Mouse (Mus musculus) liver, postnatal 0 days (tissue): ENCODE measurements around the gene Rras. TPM values are rescaled to one million over a fixed set of nuclear protein-coding genes. Genes with fewer than 3 reads are reported as not detected.

Source experiments
- ATAC-seq: fragments of 200-750 bp; cut with Nextera tagmentation; 2 replicates; pipeline ENCODE4 v1.8.0; 2017; ENCODE audit warnings: mild to moderate bottlenecking, moderate library complexity
- DNase-seq: peaks from one replicate; pipeline ENCODE4 v3.0.0-alpha.2; 2016
- H3K27ac ChIP-seq: fragments of 300-500 bp; sonication (generic); 2 replicates; pipeline ENCODE4 v1.5.1; 2014; ENCODE audit warnings: antibody characterized with exemption, moderate library complexity, mild to moderate bottlenecking, low read depth
- H3K27me3 ChIP-seq: fragments of 300-500 bp; sonication (generic); 2 replicates; pipeline ENCODE4 v1.6.1; 2014; ENCODE audit warnings: low read length, control low read depth, mixed read lengths; ENCODE audit not compliant: insufficient read depth
- H3K36me3 ChIP-seq: fragments of 300-500 bp; sonication (generic); replicated peaks from 2 replicates; pipeline ENCODE4 v1.6.1; 2014; ENCODE audit warnings: mild to moderate bottlenecking, control low read depth, low read length, moderate library complexity, mixed read lengths; ENCODE audit not compliant: insufficient read depth
- H3K4me1 ChIP-seq: fragments of 300-500 bp; sonication (generic); 2 replicates; pipeline ENCODE4 v1.6.1; 2014; ENCODE audit warnings: antibody characterized with exemption, mild to moderate bottlenecking, control low read depth; ENCODE audit not compliant: insufficient read depth
- H3K4me2 ChIP-seq: fragments of 300-500 bp; sonication (generic); 2 replicates; pipeline ENCODE4 v1.6.1; 2014; ENCODE audit warnings: low read depth, mild to moderate bottlenecking, low read length, moderate library complexity, mixed read lengths
- H3K4me3 ChIP-seq: fragments of 300-500 bp; sonication (generic); 2 replicates; pipeline ENCODE4 v1.5.1; 2014; ENCODE audit warnings: low read depth, low read length
- H3K9ac ChIP-seq: fragments of 300-500 bp; sonication (generic); replicated peaks from 2 replicates; pipeline ENCODE4 v1.6.1; 2014; ENCODE audit warnings: mild to moderate bottlenecking, moderate library complexity
- H3K9me3 ChIP-seq: fragments of 300-500 bp; sonication (generic); 2 replicates; pipeline ENCODE4 v1.6.1; 2016; ENCODE audit warnings: mild to moderate bottlenecking, control low read depth, low read length, mixed read lengths
- CTCF ChIP-seq: sonication (generic); IDR thresholded peaks from 2 replicates; pipeline ENCODE4 v1.5.1; 2016; ENCODE audit warnings: antibody characterized with exemption, low read depth
- EP300 ChIP-seq: IDR thresholded peaks from 2 replicates; pipeline ENCODE4 v1.6.1; 2016; ENCODE audit warnings: antibody characterized with exemption, low read depth, mild to moderate bottlenecking
- WGBS: fragments of 180-500 bp; shearing (Covaris S2); extraction: QIAGEN DNeasy Blood & Tissue Kit; methylation state at CpG from one replicate; pipeline ENCODE4 v1.1.7; 2014; ENCODE audit not compliant: insufficient replicate concordance; 5-methylcytosine and 5-hydroxymethylcytosine counted together
- polyA plus RNA-seq: library from polyadenylated mRNA; unstranded; fragments of >200 nt; fragmentation: Nextera tagmentation; extraction: Ambion mirVana; gene quantifications from 2 replicates; pipeline ENCODE4 v1.2.1, GENCODE M21; 2015

The Rras gene
- polyA plus RNA-seq, 1 experiment from 2014 or later = 25.4 TPM

DNA sequence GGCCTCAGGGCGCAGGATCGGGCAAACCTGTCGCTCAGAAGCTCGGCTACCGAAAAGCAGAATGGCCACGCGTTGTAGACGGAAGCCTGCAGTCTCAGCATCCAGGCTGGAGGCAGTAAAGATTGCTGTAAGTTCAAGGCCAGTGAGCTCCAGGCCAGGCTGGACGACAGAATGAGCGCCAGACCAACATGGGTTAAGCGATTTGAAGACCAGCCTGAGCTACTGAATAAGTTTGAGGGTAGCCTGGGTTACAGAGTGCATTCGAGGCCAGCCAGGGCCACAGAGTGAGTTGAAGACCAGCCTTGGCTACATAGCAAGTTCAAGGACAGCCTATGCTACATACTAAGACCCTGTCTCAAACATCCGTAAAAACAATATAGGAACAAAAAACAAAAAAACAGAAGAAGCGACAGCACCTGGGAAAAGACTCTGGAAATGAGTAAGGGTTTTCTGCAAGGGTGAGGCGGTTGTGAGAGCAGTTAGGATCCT lies 19.8 kb upstream of the Rras start:
- peaks cover 41% of the 10 kb centered on the region for H3K36me3 ChIP-seq
- ATAC-seq (peak; percentile 7; the same call in 1 of the 2 replicates), DNase-seq (no peak)
- no peaks in the 10 kb centered on the region for H3K27me3 ChIP-seq
- no peaks in the 10 kb centered on the region for H3K9me3 ChIP-seq
- peak overlapping the region; percentile 74 for H3K4me2 ChIP-seq
- peak overlapping the region; percentile 92 for H3K27ac ChIP-seq
- peaks cover 26% of the 10 kb centered on the region for H3K4me1 ChIP-seq
- TF ChIP-seq CTCF = no peak
- no peak for TF ChIP-seq EP300
- peak overlapping the region; percentile 63 for H3K4me3 ChIP-seq
- 2% methylated on average over 15 of the region's 15 CpGs for WGBS
- H3K9ac ChIP-seq = peak overlapping the region; percentile 79

DNA sequence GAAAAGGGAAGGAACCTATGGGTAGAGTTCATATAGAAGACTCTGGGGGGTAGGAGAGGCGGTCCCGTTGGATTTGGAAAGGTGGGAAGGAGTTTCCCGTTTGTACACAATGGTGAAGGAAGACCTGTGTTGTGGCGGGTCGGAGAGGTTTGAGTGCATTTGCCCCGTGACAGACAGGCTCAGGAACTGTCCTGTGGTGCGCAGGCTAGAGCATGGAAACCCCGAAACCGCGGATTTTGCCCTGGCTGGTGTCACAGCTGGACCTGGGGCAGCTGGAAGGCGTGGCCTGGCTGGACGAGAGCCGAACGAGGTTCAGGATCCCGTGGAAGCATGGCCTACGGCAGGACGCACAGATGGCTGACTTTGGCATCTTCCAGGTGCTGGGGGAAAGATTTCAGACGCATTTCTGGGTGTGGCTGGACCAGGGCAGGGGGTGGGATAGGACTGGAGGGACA lies 19.2 kb upstream of the Rras start, which contains the start of gene Bcl2l12:
Bcl2l12 (minus strand) TSS at position 212 of the 455 bp plus-strand sequence.
- peaks cover 46% of the 10 kb centered on the region for H3K36me3 ChIP-seq
- WGBS = under 1% methylated on average over 18 of the region's 18 CpGs
- ATAC-seq (peak; percentile 24), DNase-seq (peak; percentile 79)
- peaks cover 26% of the 10 kb centered on the region for H3K4me1 ChIP-seq
- H3K4me3 ChIP-seq = peak within 1 kb of the TSS; percentile 63
- peak within 1 kb of the TSS; percentile 79 for H3K9ac ChIP-seq
- H3K27me3 ChIP-seq = no peaks in the 10 kb centered on the region
- H3K27ac ChIP-seq = peak within 1 kb of the TSS; percentile 92
- no peak for TF ChIP-seq EP300
- TF ChIP-seq CTCF = no peak
- H3K9me3 ChIP-seq = no peaks in the 10 kb centered on the region
- peak within 1 kb of the TSS; percentile 74 for H3K4me2 ChIP-seq

DNA sequence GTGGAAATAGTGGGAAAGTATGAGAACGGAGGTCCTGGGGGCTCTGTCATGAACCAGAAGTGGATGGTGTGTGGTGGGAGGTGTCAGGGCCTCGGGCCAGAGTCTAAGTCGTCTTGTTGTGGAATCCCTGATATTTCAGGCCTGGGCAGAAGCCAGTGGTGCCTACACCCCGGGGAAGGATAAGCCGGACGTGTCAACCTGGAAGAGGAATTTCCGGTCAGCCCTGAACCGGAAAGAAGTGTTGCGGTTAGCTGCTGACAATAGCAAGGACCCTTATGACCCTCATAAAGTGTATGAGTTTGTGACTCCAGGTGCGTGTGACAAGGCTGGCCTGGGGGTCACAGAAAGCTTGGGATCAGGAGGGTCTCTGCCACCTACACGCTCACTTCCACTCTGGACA lies 18.0 kb upstream of the Rras start:
- peaks cover 57% of the 10 kb centered on the region for H3K36me3 ChIP-seq
- ATAC-seq (no peak), DNase-seq (no peak)
- WGBS = 82% methylated on average over 11 of the region's 11 CpGs
- TF ChIP-seq EP300 (no peak), CTCF (no peak)
- H3K27ac ChIP-seq = no peak overlapping the region
- H3K27me3 ChIP-seq = no peaks in the 10 kb centered on the region
- H3K4me2 ChIP-seq = peak overlapping the region; percentile 74
- H3K4me1 ChIP-seq = peaks cover 26% of the 10 kb centered on the region
- no peaks in the 10 kb centered on the region for H3K9me3 ChIP-seq
- H3K4me3 ChIP-seq = no peak overlapping the region
- H3K9ac ChIP-seq = no peak overlapping the region

DNA sequence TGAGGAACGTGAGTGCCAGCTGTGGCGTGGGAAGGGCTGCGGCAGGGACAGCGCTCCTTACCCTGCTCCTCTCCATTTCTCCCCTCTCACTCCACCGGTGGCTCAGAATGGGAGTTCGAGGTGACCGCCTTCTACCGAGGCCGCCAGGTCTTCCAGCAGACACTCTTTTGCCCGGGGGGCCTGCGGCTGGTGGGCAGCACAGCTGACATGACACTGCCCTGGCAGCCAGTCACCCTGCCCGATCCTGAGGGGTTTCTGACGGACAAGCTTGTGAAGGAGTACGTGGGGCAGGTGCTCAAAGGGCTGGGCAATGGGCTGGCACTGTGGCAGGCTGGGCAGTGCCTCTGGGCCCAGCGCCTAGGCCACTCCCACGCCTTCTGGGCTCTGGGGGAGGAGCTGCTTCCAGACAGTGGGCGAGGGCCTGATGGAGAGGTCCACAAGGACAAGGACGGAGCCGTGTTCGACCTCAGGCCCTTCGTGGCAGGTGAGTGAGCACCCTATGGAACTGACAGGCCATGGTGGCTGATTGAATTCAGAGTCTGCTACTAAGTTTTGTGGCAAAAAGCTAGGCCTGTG lies 17.1 kb upstream of the Rras start:
- Histone ChIP-seq H3K4me1 (peaks cover 25% of the 10 kb centered on the region), H3K9ac (no peak overlapping the region), H3K27ac (no peak overlapping the region), H3K4me2 (no peak overlapping the region), H3K36me3 (peaks cover 62% of the 10 kb centered on the region), H3K4me3 (no peak overlapping the region), H3K9me3 (no peaks in the 10 kb centered on the region), H3K27me3 (no peaks in the 10 kb centered on the region)
- TF ChIP-seq CTCF = no peak
- no peak for TF ChIP-seq EP300
- DNase-seq = no peak
- no peak for ATAC-seq
- WGBS = 83% methylated on average over 21 of the region's 21 CpGs

- Histone ChIP-seq H3K4me1 (peaks cover 12% of the 10 kb centered on the region), H3K4me3 (no peak overlapping the region), H3K9me3 (no peaks in the 10 kb centered on the region), H3K4me2 (no peak overlapping the region), H3K9ac (no peak overlapping the region), H3K36me3 (peaks cover 79% of the 10 kb centered on the region), H3K27me3 (no peaks in the 10 kb centered on the region), H3K27ac (no peak overlapping the region)
- ATAC-seq = no peak
- no peak for DNase-seq
- TF ChIP-seq CTCF (no peak), EP300 (no peak)
- WGBS = 72% methylated on average over 7 of the region's 7 CpGs
Observed at GRCm38 (mm10) chr7:45002440-45002839, 15.3 kb upstream of the Rras start.

GRCm38 (mm10) chr7:45004546-45004945 lies 13.2 kb upstream of the Rras start:
- Histone ChIP-seq H3K27me3 (no peaks in the 10 kb centered on the region), H3K36me3 (peaks cover 97% of the 10 kb centered on the region), H3K4me2 (no peak overlapping the region), H3K4me3 (no peak overlapping the region), H3K27ac (no peak overlapping the region), H3K9ac (no peak overlapping the region), H3K9me3 (no peaks in the 10 kb centered on the region), H3K4me1 (peaks cover 3% of the 10 kb centered on the region)
- TF ChIP-seq CTCF (no peak), EP300 (no peak)
- ATAC-seq (no peak), DNase-seq (no peak)
- 60% methylated on average over 3 of the region's 3 CpGs for WGBS
